Mouse (Mus musculus): ENCODE results near the gene Sptlc2. TPM values are rescaled to one million over a fixed set of nuclear protein-coding genes. Genes with fewer than 3 reads are reported as not detected.

Gene Sptlc2
- polyA plus RNA-seq, 1 experiment = 10.4 TPM

- H3K27ac ChIP-seq (replicated peaks; ENCODE audit: low read depth, low read length) = no peak overlapping the region
- peaks cover 8% of the 10 kb centered on the region for H3K4me1 ChIP-seq (ENCODE audit: control insufficient read depth, insufficient read depth, insufficient read length, low read length)
- no peak overlapping the region for H3K4me3 ChIP-seq (ENCODE audit: insufficient read depth, low read depth, low read length)
Measured at GRCm38 (mm10) chr12:87380586-87381379, 7.4 kb downstream of the Sptlc2 start.

- Histone ChIP-seq H3K4me3 (ENCODE audit: insufficient read depth, low read depth, low read length) (no peak overlapping the region), H3K4me1 (ENCODE audit: control insufficient read depth, insufficient read depth, insufficient read length, low read length) (peaks cover 8% of the 10 kb centered on the region), H3K27ac (replicated peaks; ENCODE audit: low read depth, low read length) (no peak overlapping the region)
Measured at GRCm38 (mm10) chr12:87379496-87379895, 8.7 kb downstream of the Sptlc2 start.

GRCm38 (mm10) chr12:87374159-87374558, 14.0 kb downstream of the Sptlc2 start:
- H3K4me3 ChIP-seq (ENCODE audit: insufficient read depth, low read depth, low read length) = no peak overlapping the region
- H3K27ac ChIP-seq (replicated peaks; ENCODE audit: low read depth, low read length) = no peak overlapping the region
- H3K4me1 ChIP-seq (ENCODE audit: control insufficient read depth, insufficient read depth, insufficient read length, low read length) = peaks cover 4% of the 10 kb centered on the region; the same call in 1 of the 2 replicates

DNA sequence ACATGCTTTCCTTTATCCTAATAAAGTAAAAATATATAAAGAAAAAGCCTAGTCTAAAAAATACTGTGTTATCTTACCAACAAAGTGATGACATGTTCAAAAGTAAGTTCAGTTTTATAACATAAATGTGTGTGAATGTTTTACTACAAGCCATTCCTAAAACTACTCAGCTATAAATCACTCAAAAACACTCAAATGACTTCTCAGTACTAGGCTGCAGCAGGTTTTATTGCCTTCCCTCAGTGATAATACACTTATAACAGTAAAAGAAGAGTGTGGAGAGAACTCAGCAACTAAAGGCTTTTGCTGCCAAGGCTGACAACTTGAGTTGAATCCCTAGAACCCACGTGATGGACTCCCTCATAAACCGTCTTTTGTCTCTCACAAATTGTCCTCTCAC, 18.8 kb downstream of the Sptlc2 start:
- no peak overlapping the region for H3K4me3 ChIP-seq (ENCODE audit: insufficient read depth, low read depth, low read length)
- H3K27ac ChIP-seq (replicated peaks; ENCODE audit: low read depth, low read length) = no peak overlapping the region
- no peaks in the 10 kb centered on the region for H3K4me1 ChIP-seq (ENCODE audit: control insufficient read depth, insufficient read depth, insufficient read length, low read length)

- Histone ChIP-seq H3K27ac (replicated peaks; ENCODE audit: low read depth, low read length) (no peak overlapping the region), H3K4me1 (ENCODE audit: control insufficient read depth, insufficient read depth, insufficient read length, low read length) (peaks cover 4% of the 10 kb centered on the region; the same call in 1 of the 2 replicates), H3K4me3 (ENCODE audit: insufficient read depth, low read depth, low read length) (no peak overlapping the region)
Measured at GRCm38 (mm10) chr12:87368092-87368491, 20.1 kb downstream of the Sptlc2 start.

GRCm38 (mm10) chr12:87365676-87366075, 22.5 kb downstream of the Sptlc2 start:
- Histone ChIP-seq H3K27ac (replicated peaks; ENCODE audit: low read depth, low read length) (no peak overlapping the region), H3K4me3 (ENCODE audit: insufficient read depth, low read depth, low read length) (no peak overlapping the region)

GRCm38 (mm10) chr12:87362111-87362510, 26.0 kb downstream of the Sptlc2 start:
- H3K27ac ChIP-seq (replicated peaks; ENCODE audit: low read depth, low read length) = no peak overlapping the region
- H3K4me1 ChIP-seq (ENCODE audit: control insufficient read depth, insufficient read depth, insufficient read length, low read length) = peaks cover 5% of the 10 kb centered on the region; the same call in 1 of the 2 replicates

More at GRCm38 (mm10) chr12:87365676-87366075, 22.5 kb downstream of the Sptlc2 start:
- peaks cover 5% of the 10 kb centered on the region; the same call in 1 of the 2 replicates for H3K4me1 ChIP-seq (ENCODE audit: control insufficient read depth, insufficient read depth, insufficient read length, low read length)

DNA sequence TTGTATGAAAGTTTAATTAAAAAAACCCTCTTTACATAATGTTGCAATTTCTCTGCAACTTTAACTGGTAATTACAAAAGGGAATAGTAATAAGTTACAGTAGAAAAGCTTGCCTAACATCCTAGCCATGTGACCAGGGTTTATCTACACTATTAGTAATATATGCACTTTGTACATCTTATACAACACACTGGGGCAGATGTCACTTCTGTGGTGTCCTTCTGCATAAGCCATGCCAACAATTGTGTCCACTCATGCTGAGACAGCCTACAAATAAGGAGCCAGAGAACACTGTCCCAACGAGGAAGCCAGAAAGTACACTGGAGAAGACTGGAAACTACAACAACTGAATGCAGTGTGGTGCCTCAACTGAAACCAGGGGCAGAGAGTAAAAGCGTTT, 40.1 kb downstream of the Sptlc2 start:
- H3K4me1 ChIP-seq (ENCODE audit: control insufficient read depth, insufficient read depth, insufficient read length, low read length) = no peaks in the 10 kb centered on the region
- H3K27ac ChIP-seq (replicated peaks; ENCODE audit: low read depth, low read length) = no peak overlapping the region
- H3K4me3 ChIP-seq (ENCODE audit: insufficient read depth, low read depth, low read length) = no peak overlapping the region

More at GRCm38 (mm10) chr12:87362111-87362510, 26.0 kb downstream of the Sptlc2 start:
- H3K4me3 ChIP-seq (ENCODE audit: insufficient read depth, low read depth, low read length) = no peak overlapping the region

GRCm38 (mm10) chr12:87347511-87347910, 40.6 kb downstream of the Sptlc2 start:
- H3K4me1 ChIP-seq (ENCODE audit: control insufficient read depth, insufficient read depth, insufficient read length, low read length) = no peaks in the 10 kb centered on the region

GRCm38 (mm10) chr12:87343084-87343605, 45.0 kb downstream of the Sptlc2 start:
- Histone ChIP-seq H3K4me3 (ENCODE audit: insufficient read depth, low read depth, low read length) (no peak overlapping the region), H3K27ac (replicated peaks; ENCODE audit: low read depth, low read length) (no peak overlapping the region), H3K4me1 (ENCODE audit: control insufficient read depth, insufficient read depth, insufficient read length, low read length) (no peaks in the 10 kb centered on the region)

More at GRCm38 (mm10) chr12:87347511-87347910, 40.6 kb downstream of the Sptlc2 start:
- no peak overlapping the region for H3K4me3 ChIP-seq (ENCODE audit: insufficient read depth, low read depth, low read length)
- no peak overlapping the region for H3K27ac ChIP-seq (replicated peaks; ENCODE audit: low read depth, low read length)

- no peak overlapping the region for H3K27ac ChIP-seq (replicated peaks; ENCODE audit: low read depth, low read length)
- no peaks in the 10 kb centered on the region for H3K4me1 ChIP-seq (ENCODE audit: control insufficient read depth, insufficient read depth, insufficient read length, low read length)
- no peak overlapping the region for H3K4me3 ChIP-seq (ENCODE audit: insufficient read depth, low read depth, low read length)
Measured at GRCm38 (mm10) chr12:87338082-87338481, 50.1 kb downstream of the Sptlc2 start.

- Histone ChIP-seq H3K4me1 (ENCODE audit: control insufficient read depth, insufficient read depth, insufficient read length, low read length) (no peaks in the 10 kb centered on the region), H3K4me3 (ENCODE audit: insufficient read depth, low read depth, low read length) (no peak overlapping the region), H3K27ac (replicated peaks; ENCODE audit: low read depth, low read length) (no peak overlapping the region)
Measured at GRCm38 (mm10) chr12:87334886-87335285, 53.3 kb downstream of the Sptlc2 start.

DNA sequence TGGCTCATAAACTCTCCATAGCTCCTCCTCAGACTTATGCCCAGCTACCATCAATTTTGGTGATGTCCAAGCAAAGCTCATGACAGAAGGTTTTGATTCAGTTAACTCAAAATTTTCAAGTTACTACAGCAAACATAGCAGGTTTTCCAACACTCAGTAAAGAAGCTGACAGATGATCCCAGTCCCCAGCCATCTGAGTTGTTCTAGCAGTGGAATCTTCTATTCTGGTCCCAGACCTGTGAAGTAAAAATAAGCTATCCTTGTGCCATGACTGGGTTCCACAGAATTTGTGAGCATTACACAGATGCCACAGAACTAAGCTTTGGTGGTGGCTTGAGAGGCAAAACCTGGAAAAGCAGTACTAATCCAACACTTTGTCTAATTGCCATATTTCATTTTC, 54.4 kb downstream of the Sptlc2 start:
- Histone ChIP-seq H3K4me1 (ENCODE audit: control insufficient read depth, insufficient read depth, insufficient read length, low read length) (no peaks in the 10 kb centered on the region), H3K27ac (replicated peaks; ENCODE audit: low read depth, low read length) (no peak overlapping the region), H3K4me3 (ENCODE audit: insufficient read depth, low read depth, low read length) (no peak overlapping the region)

GRCm38 (mm10) chr12:87332511-87332910, 55.6 kb downstream of the Sptlc2 start:
- H3K27ac ChIP-seq (replicated peaks; ENCODE audit: low read depth, low read length) = no peak overlapping the region
- no peak overlapping the region for H3K4me3 ChIP-seq (ENCODE audit: insufficient read depth, low read depth, low read length)
- no peaks in the 10 kb centered on the region for H3K4me1 ChIP-seq (ENCODE audit: control insufficient read depth, insufficient read depth, insufficient read length, low read length)

DNA sequence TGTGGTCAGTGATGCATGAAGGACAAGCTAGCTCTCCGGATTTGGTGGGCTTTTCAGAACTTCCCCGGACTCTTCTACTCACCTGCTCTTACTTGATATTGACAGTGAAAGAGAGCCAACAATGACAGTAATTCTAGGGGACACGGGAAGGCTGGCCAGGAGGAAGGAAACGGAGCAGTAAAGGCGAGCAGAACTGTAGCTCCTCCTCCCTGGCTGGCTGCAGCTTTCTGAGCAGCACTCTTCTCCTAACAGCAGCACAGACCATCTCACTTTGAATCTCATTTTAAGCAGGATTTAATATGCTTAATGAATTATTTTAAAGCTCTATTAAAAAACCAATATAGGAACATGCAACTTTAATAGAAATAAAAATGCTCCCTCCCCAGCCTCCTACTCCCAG, 56.2 kb downstream of the Sptlc2 start:
- Histone ChIP-seq H3K4me1 (ENCODE audit: control insufficient read depth, insufficient read depth, insufficient read length, low read length) (no peaks in the 10 kb centered on the region), H3K4me3 (ENCODE audit: insufficient read depth, low read depth, low read length) (no peak overlapping the region), H3K27ac (replicated peaks; ENCODE audit: low read depth, low read length) (no peak overlapping the region)

- Histone ChIP-seq H3K27ac (replicated peaks; ENCODE audit: low read depth, low read length) (no peak overlapping the region), H3K4me3 (ENCODE audit: insufficient read depth, low read depth, low read length) (no peak overlapping the region), H3K4me1 (ENCODE audit: control insufficient read depth, insufficient read depth, insufficient read length, low read length) (no peaks in the 10 kb centered on the region)
Measured at GRCm38 (mm10) chr12:87331053-87331456, 57.1 kb downstream of the Sptlc2 start.
